Mouse (Mus musculus) liver, postnatal 0 days (tissue): ENCODE results near the gene Sin3a.

Source experiments
- CTCF ChIP-seq: sonication (generic); IDR thresholded peaks from 2 replicates; pipeline ENCODE4 v1.5.1; 2016; ENCODE audit warnings: antibody characterized with exemption, low read depth
- EP300 ChIP-seq: IDR thresholded peaks from 2 replicates; pipeline ENCODE4 v1.6.1; 2016; ENCODE audit warnings: antibody characterized with exemption, low read depth, mild to moderate bottlenecking

DNA sequence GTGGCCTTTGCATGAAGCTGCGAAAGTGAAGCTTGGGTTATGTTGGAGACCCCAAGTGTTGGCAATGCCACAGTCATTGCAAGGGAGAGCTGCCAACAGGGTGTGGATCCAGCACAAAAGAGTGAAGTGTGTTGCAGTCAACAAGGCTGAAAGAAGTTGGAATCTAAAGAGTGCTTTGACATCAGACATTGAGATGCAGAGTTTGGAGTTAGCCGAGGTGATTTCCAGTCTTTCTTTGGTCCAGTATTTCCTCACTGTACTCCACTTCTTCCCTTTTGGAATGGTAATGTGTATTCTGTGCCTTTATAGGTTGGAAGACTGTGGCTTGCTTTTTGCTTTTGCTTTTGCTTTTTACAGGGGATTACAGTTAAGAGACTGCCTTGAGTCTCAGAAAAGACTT, 94.3 kb downstream of the Sin3a start:
- TF ChIP-seq CTCF (no peak), EP300 (no peak)
